In genomic region chr4:53628924-53629323, GRCm38 (mm10) we compare ENCODE assay signal across 12 mouse cellular contexts. TPM values are rescaled to one million over a fixed set of nuclear protein-coding genes. Genes with fewer than 3 reads are reported as not detected.
DNase-seq lines count a peak whose midpoint lies in the region; ATAC-seq lines count a peak whose summit lies in the region.
"Had no signal": no experiment of that assay in that cellular context is flagged by ENCODE, and none has a peak within 500 bp of the region (broad histone marks: within the 10 kb centered on the region; RNA-seq: fewer than 3 reads in every experiment).

No protein-coding gene starts in this region.

- no peak overlapping the region for H3K4me3 ChIP-seq in liver, embryonic 12.5 days
- H3K4me3 ChIP-seq: layer of hippocampus, adult 2 months; liver, embryonic 13.5 days had no signal

- H3K4me2 ChIP-seq in liver, embryonic 12.5 days, result no peak overlapping the region
- H3K4me2 ChIP-seq: liver, embryonic 13.5 days had no signal

- no peak overlapping the region for H3K27ac ChIP-seq in liver, embryonic 12.5 days
- H3K27ac ChIP-seq: layer of hippocampus, adult 2 months; liver, embryonic 13.5 days had no signal

- DNase-seq in adrenal gland, postnatal 14 days, result peak; percentile 39
- no peak for DNase-seq in adrenal gland, adult 18-20 months (ENCODE audit: low spot score in 2 of 2)
- peak; percentile 21 for DNase-seq in 3T3-L1 (ENCODE audit: low read depth, low spot score)
- peak; percentile 75 for DNase-seq in heart, adult 8-10 months (ENCODE audit: low spot score)
- peak; percentile 85 for DNase-seq in kidney, postnatal 10 days
- no peak for DNase-seq in layer of hippocampus, postnatal 10 days (ENCODE audit: low spot score in 2 of 2)
- DNase-seq in spleen, postnatal 4 days (ENCODE audit: low spot score in 2 of 2), result no peak
- DNase-seq: B cell, adult 2 months; liver, embryonic 13.5 days; right cerebral cortex, adult 18-20 months had no signal

- H3K27me3 ChIP-seq in liver, embryonic 12.5 days (replicated peaks), result peaks cover 44% of the 10 kb centered on the region

- no peak overlapping the region for H3K9ac ChIP-seq in liver, embryonic 12.5 days
- H3K9ac ChIP-seq: liver, embryonic 13.5 days had no signal

- no peak for ATAC-seq in liver, embryonic 12.5 days

- no peaks in the 10 kb centered on the region for H3K36me3 ChIP-seq in liver, embryonic 12.5 days
- H3K36me3 ChIP-seq: liver, embryonic 13.5 days had no signal

- WGBS in liver, embryonic 12.5 days (ENCODE audit: insufficient replicate concordance), result 32% methylated on average over 4 of the region's 4 CpGs

- H3K9me3 ChIP-seq in liver, embryonic 12.5 days (replicated peaks), result no peaks in the 10 kb centered on the region
- H3K9me3 ChIP-seq: liver, embryonic 13.5 days had no signal

- H3K4me1 ChIP-seq in liver, embryonic 12.5 days, result peaks cover 12% of the 10 kb centered on the region; the same call in 1 of the 2 replicates

RNA-seq across cellular contexts. Expression of gene Fsd1l, which starts 2.3 kb away (rescaled TPM):
- 9.2 TPM in 2 replicates for total RNA-seq in adrenal gland, postnatal 14 days (2021)
- total RNA-seq in adrenal gland, adult 18-20 months (2021), result 1 to 10 TPM; 5.3 to 7.5 TPM
- 10 to 100 TPM; 45.2 to 59.2 (median 53.8) TPM for total RNA-seq in heart, adult 8-10 months (2022)
- 10 to 100 TPM; 45.4 to 49.0 TPM for total RNA-seq in layer of hippocampus, postnatal 10 days (2021)
- 1.5 TPM in 2 replicates for polyA plus RNA-seq in liver, embryonic 12.5 days (2016; fragmentation: Nextera tagmentation; extraction: Ambion mirVana)

Comparison
In these comparisons a context has a peak if more than half of its experiments do, and no peak if none do; other contexts are left out.
1. DNase-seq: peak in adrenal gland, postnatal 14 days (single experiment), 3T3-L1 (single experiment), heart, adult 8-10 months (single experiment) and kidney, postnatal 10 days (single experiment); none in adrenal gland, adult 18-20 months (0 of 2), layer of hippocampus, postnatal 10 days (0 of 2) and spleen, postnatal 4 days (0 of 2).